Mouse (Mus musculus): ENCODE results near the gene Atp12a.

DNA sequence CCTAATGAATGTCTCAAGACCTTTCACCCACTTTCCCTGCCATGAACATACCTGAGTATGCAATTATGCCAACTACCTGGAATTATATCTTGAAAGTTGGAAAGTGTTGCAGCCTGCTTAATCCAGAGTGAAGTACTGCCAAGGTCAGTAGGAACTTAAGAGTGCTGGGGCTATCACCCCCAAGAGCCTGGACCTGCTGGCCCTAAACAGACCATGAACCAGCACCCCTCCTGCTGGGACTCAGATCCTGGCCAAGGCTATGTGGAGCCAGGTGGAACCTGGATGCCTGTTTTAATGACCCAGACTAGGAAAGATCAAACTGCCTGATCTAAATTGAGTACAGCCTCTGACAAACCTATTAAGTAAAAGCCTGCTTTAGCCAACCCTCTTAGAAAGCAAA, 31.2 kb upstream of the Atp12a start:
- TF ChIP-seq GATA1 (IDR thresholded peaks at IDR 0.05; ENCODE audit: low read length) = no peak
- no peak for TF ChIP-seq TAL1 (IDR thresholded peaks at IDR 0.05; ENCODE audit: low read length)

Data from erythroblast, embryonic 14.5 days (primary cell).